Mouse (Mus musculus) embryonic stem cell, embryonic (primary cell): Measurements from ENCODE around the gene Zfp423.

Experiments used
- CTCF ChIA-PET, 4 experiments: fragments of 300-600 bp in 2 of 4; fragments of 350-600 bp in 2 of 4; sonication (Branson Sonifier 250); formaldehyde crosslinking; loops; one replicate each; lab custom pipeline; 2022; ENCODE audit warnings: inconsistent platforms in 2 of 4; lab: Charles Lee
- POLR2A ChIA-PET, 4 experiments: fragments of 300-600 bp in 2 of 4; fragments of 350-600 bp in 2 of 4; sonication (Branson Sonifier 250); formaldehyde crosslinking; loops; one replicate each; lab custom pipeline; 2022; ENCODE audit warnings: antibody characterized with exemption in 4 of 4, inconsistent platforms in 1 of 4; lab: Charles Lee

Gene Zfp423

DNA sequence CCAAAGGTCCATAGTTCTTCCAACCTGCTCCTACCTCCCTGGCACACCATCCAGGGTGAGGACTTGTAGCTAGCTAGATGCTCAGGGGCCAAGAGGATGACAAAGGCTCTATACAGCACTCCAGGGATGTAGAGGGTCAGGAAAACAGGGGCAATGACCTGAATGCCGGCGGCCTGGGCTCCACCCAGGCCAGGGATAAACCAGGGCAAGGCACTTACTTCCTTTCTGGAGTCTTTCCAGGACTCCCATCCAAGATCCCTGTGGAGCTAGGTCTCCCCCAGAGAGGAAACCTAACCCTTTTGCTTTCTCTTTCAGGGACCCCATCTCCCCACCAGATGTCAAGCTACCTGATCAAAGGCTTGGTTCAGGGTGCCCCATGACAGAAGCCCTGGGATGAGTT, 30.5 kb downstream of the Zfp423 start:
- ChIA-PET POLR2A (interaction anchor here in 2 of 4 experiments (0.6 to 1.2 kb wide), 3 partner anchors 9 to 47 kb away, joined by 3 read pairs; no protein-coding TSS in a partner anchor), CTCF (interaction anchor here in 1 of 4 experiments (0.8 kb wide), 1 partner anchor 104 kb away, joined by 3 read pairs; no protein-coding TSS in a partner anchor)

DNA sequence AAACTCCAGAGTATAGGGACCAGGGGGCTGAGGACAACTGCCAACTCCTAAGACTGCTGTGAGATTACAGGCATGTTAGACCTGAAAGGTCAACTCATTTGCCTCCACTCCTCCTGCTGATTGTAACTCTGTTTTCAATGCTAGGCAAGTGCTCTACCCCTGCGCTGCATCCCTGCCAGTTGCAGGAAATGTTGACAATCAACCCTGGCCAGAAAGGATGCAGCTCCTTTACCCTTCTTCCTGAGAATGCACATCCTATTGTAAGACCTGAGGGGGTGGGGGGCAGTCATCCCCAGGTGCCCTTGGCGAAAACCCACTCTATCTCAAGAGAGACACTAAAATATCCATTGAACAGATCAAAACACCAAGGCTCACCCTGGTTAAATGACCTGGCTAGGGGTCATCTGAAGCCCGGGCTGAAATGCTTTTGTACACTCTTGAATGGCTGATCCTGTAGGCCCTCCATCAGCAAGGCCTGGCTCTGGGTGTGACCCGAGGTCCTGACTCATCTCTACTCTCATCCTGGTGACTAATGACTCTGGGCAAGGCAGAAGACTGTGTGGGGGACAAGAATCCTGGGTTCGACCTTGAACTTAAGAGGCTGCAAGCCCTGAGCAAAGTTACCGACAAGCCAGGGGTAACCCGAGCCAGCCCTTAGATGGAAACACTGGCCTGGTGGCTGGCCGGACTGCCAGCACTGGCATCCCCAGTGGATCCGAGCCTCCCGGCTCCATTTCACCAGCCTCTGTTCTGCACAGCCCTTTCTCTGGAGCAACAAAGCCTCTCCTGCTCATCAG, 32.2 kb downstream of the Zfp423 start:
- ChIA-PET CTCF (no interaction called here), POLR2A (interaction anchor here in 2 of 4 experiments (0.5 to 2.6 kb wide), 3 partner anchors 11 to 90 kb away, joined by 4 to 8 read pairs (median 7); no protein-coding TSS in a partner anchor)

DNA sequence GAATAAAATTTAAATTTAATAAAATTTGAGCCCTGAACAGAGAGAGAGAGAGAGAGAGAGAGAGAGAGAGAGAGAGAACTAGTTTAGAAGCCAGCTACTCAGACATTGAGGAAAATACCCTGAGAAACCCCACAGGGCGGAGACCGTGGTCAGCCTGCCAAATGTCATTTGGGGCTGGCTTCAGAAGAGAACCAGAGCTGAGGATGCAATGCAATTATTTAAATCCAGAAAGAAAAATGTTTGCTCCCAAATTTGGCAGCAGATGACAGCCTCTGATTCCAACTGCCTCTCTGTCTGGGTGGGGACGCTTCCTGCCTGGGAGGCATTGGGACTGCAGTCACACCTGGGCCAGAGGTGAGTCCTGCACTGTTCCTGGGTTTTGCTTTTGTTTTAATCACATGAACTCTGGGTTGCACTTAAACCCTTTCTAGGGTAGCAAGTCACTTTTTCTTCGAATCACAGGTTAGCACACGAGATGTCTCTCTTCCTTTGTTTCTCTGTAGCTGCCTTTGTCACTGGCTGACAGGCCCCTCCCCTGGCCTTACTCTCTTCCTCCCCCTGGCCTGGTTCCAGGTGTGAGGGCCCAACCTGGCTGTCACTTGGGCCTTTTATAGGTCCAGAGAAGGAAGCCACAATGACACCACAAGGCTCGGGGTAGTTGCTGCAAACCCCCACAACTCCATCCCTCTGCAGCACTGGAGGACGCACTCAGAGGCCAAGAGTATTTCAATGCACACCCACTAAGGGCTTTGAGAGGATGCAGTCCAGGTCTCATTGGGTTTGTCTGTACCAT, 33.1 kb downstream of the Zfp423 start:
- ChIA-PET POLR2A (interaction anchor here in 2 of 4 experiments (0.5 to 2.6 kb wide), 5 partner anchors 12 to 89 kb away, joined by 3 to 8 read pairs (median 6); no protein-coding TSS in a partner anchor), CTCF (interaction anchor here (0.5 to 1.1 kb wide), 5 partner anchors 18 to 254 kb away, joined by 3 to 5 read pairs (median 4); no protein-coding TSS in a partner anchor)

DNA sequence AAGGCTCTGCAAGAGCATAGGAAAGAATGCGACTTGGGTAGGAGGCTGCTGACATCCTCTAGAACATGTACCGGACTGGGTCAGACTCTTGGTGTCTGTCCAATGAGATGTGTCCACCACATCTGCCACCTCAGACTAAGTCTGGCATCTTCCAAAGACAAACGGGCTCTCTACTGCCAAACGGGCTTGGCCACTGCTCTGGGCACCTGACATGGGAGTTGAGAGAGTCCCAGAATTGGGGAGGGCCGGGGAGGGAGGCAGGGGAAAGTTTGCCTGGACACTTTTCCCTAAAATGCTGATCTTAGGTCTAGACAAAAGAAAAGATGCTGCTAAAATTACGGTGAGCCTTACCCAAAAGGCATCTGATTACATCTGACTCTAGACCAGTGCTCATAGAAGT, 36.5 kb downstream of the Zfp423 start:
- ChIA-PET CTCF (no interaction called here), POLR2A (no interaction called here)

DNA sequence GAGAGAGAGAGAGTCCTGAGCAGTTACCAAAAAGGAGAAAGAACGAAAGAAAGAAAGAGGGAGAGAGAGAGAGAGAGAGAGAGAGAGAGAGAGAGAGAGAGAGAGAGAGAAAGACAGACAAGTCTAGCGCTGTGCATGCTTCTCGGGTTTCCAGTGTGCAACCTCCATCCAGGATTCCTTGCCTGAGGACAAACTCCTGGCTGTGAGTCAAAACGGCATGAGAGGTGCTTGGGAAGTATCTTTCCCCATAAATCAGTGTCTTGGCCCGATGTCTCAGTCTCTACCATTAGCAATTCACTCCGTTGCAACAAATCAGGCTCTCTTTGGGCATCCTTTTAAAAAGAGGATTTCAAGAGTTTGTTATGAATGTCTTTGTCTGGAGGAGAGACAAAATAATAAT, 36.9 kb downstream of the Zfp423 start:
- POLR2A ChIA-PET: interaction anchor here in 2 of 4 experiments (0.9 to 1.0 kb wide), 2 partner anchors 122 to 141 kb away, joined by 3 to 4 read pairs; no protein-coding TSS in a partner anchor

DNA sequence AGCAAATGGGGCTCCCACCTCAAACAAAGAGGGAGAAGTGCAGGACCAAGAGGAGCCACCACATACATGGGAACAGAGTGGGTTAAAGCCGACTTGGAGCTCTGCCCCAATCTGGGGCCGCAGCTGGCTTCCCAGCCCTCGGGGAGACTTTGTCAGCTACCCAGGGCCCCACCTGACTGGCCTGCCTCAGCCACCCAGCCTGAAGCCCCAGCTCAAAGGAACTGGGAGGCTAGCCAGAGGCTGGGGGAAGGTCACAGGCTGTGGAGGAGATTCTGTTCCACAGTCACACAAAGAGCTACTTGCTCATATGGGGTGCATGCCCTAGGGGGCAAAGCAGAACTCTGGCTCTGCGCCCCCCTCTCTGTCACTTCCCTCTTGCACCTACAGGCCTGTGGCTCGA, 41.4 kb downstream of the Zfp423 start:
- POLR2A ChIA-PET: interaction anchor here in 1 of 4 experiments (0.7 to 1.3 kb wide), 3 partner anchors 27 to 344 kb away, joined by 3 read pairs; no protein-coding TSS in a partner anchor
- CTCF ChIA-PET: interaction anchor here in 1 of 4 experiments (0.9 kb wide), 1 partner anchor 40 kb away, joined by 3 read pairs; no protein-coding TSS in a partner anchor

More for the DNA sequence above, 36.9 kb downstream of the Zfp423 start:
- CTCF ChIA-PET: interaction anchor here in 2 of 4 experiments (0.6 to 1.2 kb wide), 2 partner anchors 38 to 77 kb away, joined by 3 to 4 read pairs; no protein-coding TSS in a partner anchor

DNA sequence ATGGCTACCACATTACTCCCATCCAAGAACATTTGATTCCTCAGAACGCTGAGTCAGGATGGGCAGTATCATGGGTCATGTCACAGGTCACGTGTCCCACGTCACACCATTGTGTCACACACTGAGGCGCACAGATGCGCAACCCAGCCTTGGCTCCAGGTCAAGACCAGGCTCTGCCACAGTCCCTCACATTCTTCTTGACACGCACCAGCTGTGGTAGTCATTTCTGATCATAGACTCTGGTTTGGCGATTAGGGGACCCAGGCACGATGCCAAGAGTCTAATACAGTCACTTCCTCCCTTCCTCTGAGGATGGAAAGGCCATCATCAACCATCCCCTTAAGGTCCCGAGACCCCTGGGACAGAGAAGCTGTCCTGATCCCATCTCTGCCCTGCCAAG, 43.6 kb downstream of the Zfp423 start:
- CTCF ChIA-PET: interaction anchor here in 1 of 4 experiments (0.6 kb wide), 1 partner anchor 100 kb away, joined by 3 read pairs; no protein-coding TSS in a partner anchor
- POLR2A ChIA-PET: no interaction called here

DNA sequence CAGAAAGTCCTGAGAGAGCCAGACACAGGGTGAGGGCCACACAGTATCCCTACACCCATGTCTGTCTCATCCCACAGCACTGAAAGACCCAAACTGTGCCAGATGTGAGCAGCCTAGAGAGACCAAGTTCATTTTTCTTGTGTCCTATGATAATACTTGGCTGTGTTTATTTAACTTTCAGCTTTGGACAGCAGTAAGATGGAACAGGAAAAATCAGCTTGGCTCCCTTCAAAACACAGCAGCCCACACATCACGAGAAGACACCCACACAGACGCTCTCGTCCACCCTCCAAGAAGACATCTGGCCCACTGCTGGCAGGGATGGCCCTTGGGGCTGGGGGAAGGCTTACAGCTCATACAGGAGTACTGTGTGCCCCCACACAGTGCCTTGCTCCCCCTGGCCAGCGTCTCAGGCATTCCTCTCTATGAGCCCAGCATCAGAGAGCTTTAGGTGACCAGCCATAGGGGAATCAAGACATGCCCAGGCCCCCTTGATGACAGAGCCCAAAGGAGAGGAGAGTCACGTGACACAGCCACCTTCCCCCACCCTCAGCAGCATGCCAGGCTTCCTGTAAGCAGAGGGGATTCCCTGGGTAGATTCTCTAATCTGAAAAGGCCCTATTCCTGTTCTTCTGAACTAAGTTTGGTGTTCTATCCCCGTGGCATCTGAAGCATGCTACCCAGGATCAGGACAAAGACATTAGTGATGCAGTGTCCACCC, 45.0 kb downstream of the Zfp423 start:
- ChIA-PET POLR2A (interaction anchor here in 2 of 4 experiments (0.5 to 0.6 kb wide), 2 partner anchors 22 to 25 kb away, joined by 3 to 5 read pairs; no protein-coding TSS in a partner anchor), CTCF (interaction anchor here in 2 of 4 experiments (0.5 to 0.9 kb wide), 2 partner anchors 44 to 84 kb away, joined by 3 to 5 read pairs; no protein-coding TSS in a partner anchor)

DNA sequence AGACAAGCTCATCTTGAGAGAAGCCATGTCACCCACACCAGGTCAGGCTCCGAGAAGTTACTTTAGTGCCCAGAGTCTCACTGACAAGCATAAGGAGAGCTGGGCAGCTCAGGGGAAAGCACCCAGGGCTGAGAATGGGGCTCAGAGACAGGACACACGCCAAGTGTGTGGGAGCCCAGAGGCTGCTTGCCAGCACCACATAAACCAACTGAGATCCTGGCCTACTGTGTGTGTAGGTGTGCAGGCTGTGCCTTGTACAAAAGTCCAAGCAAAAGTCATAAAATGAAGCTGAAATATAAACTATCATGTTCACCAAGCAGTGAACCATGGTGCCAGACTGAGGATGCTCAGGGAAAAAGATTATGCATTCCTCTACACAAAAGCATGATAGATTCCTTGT, 50.5 kb downstream of the Zfp423 start:
- ChIA-PET CTCF (interaction anchor here in 2 of 4 experiments (0.6 to 1.4 kb wide), 3 partner anchors 17 to 124 kb away, joined by 3 to 6 read pairs (median 3); no protein-coding TSS in a partner anchor), POLR2A (interaction anchor here in 2 of 4 experiments (0.6 to 1.2 kb wide), 2 partner anchors 17 to 933 kb away, joined by 3 to 6 read pairs; no protein-coding TSS in a partner anchor)

DNA sequence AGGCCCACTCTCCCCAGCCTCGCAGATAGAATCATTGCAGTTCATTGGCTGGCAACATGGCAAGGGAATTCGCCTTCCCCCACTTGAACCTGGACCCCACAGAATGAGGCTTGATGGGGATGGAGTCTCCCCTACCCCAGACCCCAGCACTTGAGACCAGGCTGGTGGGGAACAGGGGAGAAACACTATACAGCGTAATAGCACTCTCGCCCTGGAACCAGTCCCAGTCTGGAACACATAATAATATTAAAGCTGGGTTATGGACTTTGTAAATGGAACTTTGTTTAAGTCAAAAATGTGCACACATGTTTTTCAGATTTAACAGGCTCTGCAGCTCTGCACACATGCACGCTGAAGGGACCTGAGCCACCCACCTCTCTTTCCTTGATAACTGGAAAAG, 54.0 kb downstream of the Zfp423 start:
- ChIA-PET CTCF (interaction anchor here in 1 of 4 experiments (0.9 kb wide), 1 partner anchor 121 kb away, joined by 3 read pairs; no protein-coding TSS in a partner anchor), POLR2A (interaction anchor here in 1 of 4 experiments (1.2 to 1.7 kb wide), 2 partner anchors 15 to 33 kb away, joined by 3 to 4 read pairs; no protein-coding TSS in a partner anchor)

DNA sequence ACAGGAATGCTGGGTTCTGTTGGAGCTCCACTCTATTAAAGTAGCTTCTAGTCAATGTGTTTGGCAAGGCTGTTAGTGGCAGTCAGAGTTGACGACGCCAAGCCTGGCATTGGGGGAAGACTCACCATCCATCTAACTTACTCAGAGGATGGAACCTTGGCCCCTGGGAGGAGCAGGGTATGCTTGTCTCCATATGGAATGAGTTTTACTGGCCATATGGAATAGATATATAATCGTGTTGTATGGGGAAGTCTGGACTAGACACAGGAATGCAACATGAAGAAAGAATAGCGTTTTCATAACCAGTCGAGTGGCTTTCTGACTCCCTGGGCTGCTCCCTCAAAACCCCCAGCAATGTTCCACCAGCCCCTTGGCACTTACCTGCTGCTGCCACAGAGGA, 55.3 kb downstream of the Zfp423 start:
- ChIA-PET CTCF (interaction anchor here in 1 of 4 experiments (0.6 kb wide), 1 partner anchor 57 kb away, joined by 3 read pairs; no protein-coding TSS in a partner anchor), POLR2A (interaction anchor here in 1 of 4 experiments (0.6 kb wide), 1 partner anchor 60 kb away, joined by 3 read pairs; no protein-coding TSS in a partner anchor)

DNA sequence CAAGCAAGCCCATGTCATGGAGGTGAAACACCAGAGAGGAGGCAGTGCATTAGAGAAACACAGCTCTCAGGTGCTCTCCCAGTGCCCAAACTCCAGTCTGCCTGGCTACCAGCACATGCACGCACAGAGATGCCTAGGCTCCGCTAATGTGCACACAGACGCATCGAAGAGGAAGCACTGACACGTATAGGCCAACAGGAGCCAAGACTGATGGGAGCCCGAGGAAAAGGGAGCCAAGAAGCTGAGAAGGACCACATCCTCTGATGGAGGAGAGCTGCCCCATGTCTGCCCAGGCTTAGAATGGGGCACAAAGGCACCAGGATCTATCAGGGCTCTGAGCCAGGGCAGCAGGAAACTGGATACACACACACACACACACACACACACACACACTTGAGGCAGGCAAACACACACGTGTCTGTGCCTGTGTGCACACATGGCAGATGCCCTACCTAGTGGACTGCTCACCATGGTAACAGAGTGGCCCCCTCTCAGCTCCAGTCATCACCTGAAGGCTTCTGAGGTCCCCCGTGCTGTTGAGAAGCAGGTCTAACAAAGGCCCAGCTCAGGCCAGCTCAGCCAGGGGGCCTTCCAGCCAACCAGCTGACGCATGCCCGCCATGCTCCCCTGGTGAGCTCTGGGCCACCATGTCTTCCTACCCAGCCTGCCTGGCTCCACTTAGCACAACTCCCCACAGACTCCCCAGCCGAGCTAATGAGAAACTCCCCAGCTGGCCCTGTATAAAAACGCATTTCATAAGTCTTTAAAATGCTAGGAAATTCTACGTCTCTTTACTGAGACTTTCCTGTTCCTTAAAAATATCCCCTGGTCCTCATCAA, 64.0 kb downstream of the Zfp423 start:
- CTCF ChIA-PET: interaction anchor here in 3 of 4 experiments (0.6 to 1.2 kb wide), 7 partner anchors 12 to 310 kb away, joined by 3 read pairs; partner anchors contain the start of gene Zfp423 (in 1 of the 3)
- POLR2A ChIA-PET: interaction anchor here in 3 of 4 experiments (0.5 to 2.2 kb wide), 4 partner anchors 10 to 349 kb away, joined by 3 to 5 read pairs (median 4); no protein-coding TSS in a partner anchor

DNA sequence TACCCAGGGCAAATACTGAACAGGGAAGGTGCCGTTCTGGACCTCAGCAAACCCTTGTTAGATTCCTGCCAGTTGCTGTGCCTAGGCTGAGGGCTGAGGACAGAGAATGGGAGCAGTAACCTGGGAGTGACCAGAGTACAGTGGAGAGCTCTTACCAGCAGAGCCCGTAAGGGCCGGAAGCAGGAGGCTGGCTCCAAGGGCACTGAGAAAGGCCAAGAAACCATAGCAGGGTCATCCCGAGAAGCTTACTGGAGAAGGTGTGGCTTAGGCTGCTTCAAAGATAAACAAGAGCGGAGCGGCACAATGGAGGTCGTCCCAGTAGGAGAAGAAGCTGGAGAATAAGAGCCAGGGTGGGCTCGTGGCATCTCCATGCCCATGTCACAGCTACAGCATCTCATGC, 65.1 kb downstream of the Zfp423 start:
- CTCF ChIA-PET: interaction anchor here in 3 of 4 experiments (0.5 to 2.0 kb wide), 7 partner anchors 13 to 286 kb away, joined by 3 to 6 read pairs (median 5); no protein-coding TSS in a partner anchor

DNA sequence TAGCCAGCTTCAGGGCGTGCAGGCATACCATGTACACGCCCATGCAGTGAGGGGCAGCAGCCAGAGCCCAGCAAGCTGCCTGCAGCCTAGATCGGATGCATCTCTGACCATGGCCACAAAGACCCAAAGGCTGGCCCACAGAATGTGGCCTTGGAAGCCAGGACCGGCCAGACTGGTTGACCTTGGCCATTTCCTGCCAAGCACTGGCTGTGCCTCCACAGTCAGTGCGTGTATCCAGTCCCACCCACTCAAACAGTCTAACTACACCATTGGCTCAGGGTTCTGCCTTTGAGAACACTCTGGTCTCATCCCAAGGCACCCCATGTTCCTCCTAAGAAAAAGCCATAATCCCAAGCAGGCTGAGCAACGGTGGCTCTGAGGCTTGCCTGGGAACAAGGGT, 65.8 kb downstream of the Zfp423 start:
- CTCF ChIA-PET: interaction anchor here in 2 of 4 experiments (0.8 to 2.0 kb wide), 2 partner anchors 13 to 285 kb away, joined by 6 read pairs; no protein-coding TSS in a partner anchor

More for the DNA sequence above, 65.1 kb downstream of the Zfp423 start:
- POLR2A ChIA-PET: interaction anchor here (0.6 to 2.2 kb wide), 9 partner anchors 9 to 423 kb away, joined by 3 to 5 read pairs (median 3); no protein-coding TSS in a partner anchor

DNA sequence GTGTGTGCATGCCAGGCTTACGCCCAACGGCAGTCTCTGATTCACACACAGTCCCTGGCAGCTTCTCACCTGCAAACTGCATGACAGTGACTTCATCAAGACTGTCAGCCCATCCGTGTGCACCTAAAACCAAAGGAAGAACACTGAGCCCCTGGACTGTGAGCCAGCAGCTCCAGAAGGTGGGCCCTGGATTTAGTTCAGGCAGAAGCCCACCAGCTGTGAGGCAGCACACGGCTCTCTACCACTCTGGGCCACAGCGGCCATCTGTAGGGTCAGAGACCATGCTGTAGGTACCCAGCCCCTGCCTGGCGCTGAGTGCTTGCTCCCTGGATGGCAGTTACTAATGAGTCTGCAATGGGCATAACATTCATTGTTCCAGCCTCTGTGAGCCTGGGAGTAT, 66.5 kb downstream of the Zfp423 start:
- ChIA-PET CTCF (interaction anchor here in 1 of 4 experiments (2.0 kb wide), 1 partner anchor 14 kb away, joined by 6 read pairs; no protein-coding TSS in a partner anchor), POLR2A (interaction anchor here in 1 of 4 experiments (1.4 kb wide), 1 partner anchor 8 kb away, joined by 4 read pairs; no protein-coding TSS in a partner anchor)

More for the DNA sequence above, 65.8 kb downstream of the Zfp423 start:
- POLR2A ChIA-PET: interaction anchor here (0.6 to 2.2 kb wide), 8 partner anchors 8 to 424 kb away, joined by 3 to 5 read pairs (median 3); no protein-coding TSS in a partner anchor
